Mouse (Mus musculus): Measurements from ENCODE around the gene Hpse2. TPM values are rescaled to one million over a fixed set of nuclear protein-coding genes. Genes with fewer than 3 reads are reported as not detected.

The Hpse2 gene
- polyA plus RNA-seq, 1 experiment from 2014 or later, result 0.24 TPM

GRCm38 (mm10) chr19:42837591-42837990 lies 550.6 kb downstream of the Hpse2 start:
- Histone ChIP-seq H3K9me3 (replicated peaks; ENCODE audit: control insufficient read depth, low read length, poor library complexity, severe bottlenecking) (no peaks in the 10 kb centered on the region), H3K4me3 (ENCODE audit: low read depth, low read length) (no peak overlapping the region), H3K4me1 (ENCODE audit: control insufficient read depth, insufficient read depth, low read length) (no peaks in the 10 kb centered on the region), H3K4me2 (ENCODE audit: low read length) (no peak overlapping the region), H3K27ac (ENCODE audit: low read length) (no peak overlapping the region), H3K9ac (ENCODE audit: low read depth, low read length) (no peak overlapping the region), H3K27me3 (ENCODE audit: control insufficient read depth, insufficient read depth, low read depth, low read length) (no peaks in the 10 kb centered on the region), H3K36me3 (ENCODE audit: control insufficient read depth, insufficient read depth, low read length) (no peaks in the 10 kb centered on the region)
- no peak for ATAC-seq
- whole genome bisulfite sequencing, result 74% methylated on average over 10 of the region's 10 CpGs

- no peak overlapping the region for H3K4me2 ChIP-seq (ENCODE audit: low read length)
- WGBS, result 87% methylated on average over 7 of the region's 7 CpGs
- H3K4me1 ChIP-seq (ENCODE audit: control insufficient read depth, insufficient read depth, low read length), result no peaks in the 10 kb centered on the region
- H3K27ac ChIP-seq (ENCODE audit: low read length), result no peak overlapping the region
- no peaks in the 10 kb centered on the region for H3K9me3 ChIP-seq (replicated peaks; ENCODE audit: control insufficient read depth, low read length, poor library complexity, severe bottlenecking)
- H3K36me3 ChIP-seq (ENCODE audit: control insufficient read depth, insufficient read depth, low read length), result no peaks in the 10 kb centered on the region
- H3K9ac ChIP-seq (ENCODE audit: low read depth, low read length), result no peak overlapping the region
- ATAC-seq, result no peak
- no peak overlapping the region for H3K4me3 ChIP-seq (ENCODE audit: low read depth, low read length)
- H3K27me3 ChIP-seq (ENCODE audit: control insufficient read depth, insufficient read depth, low read depth, low read length), result no peaks in the 10 kb centered on the region
Measured at GRCm38 (mm10) chr19:42833126-42833525, 555.0 kb downstream of the Hpse2 start.

DNA sequence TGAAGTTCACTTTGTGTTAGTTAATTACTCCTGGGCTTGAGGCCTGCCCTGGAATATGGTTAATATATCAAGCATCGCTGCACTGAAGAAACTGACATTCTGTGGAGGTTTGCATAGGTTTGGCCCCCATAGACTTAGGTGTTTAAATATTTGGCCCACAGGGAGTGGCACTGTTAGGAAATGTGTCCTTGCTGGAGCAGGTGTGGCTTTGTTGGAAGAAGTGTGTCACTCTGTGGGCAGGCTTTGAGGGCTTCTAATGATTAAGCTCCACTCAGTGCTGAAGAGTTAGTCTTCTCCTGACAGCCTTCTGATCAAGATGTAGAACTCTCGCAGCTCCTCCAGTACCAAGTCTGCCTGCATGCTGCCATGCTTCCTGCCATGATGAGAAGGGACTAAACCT lies 555.9 kb downstream of the Hpse2 start:
- no peaks in the 10 kb centered on the region for H3K4me1 ChIP-seq (ENCODE audit: control insufficient read depth, insufficient read depth, low read length)
- H3K27me3 ChIP-seq (ENCODE audit: control insufficient read depth, insufficient read depth, low read depth, low read length), result no peaks in the 10 kb centered on the region
- WGBS, result 97% methylated on average over 2 of the region's 2 CpGs
- H3K36me3 ChIP-seq (ENCODE audit: control insufficient read depth, insufficient read depth, low read length), result no peaks in the 10 kb centered on the region
- no peak overlapping the region for H3K9ac ChIP-seq (ENCODE audit: low read depth, low read length)
- no peak overlapping the region for H3K4me3 ChIP-seq (ENCODE audit: low read depth, low read length)
- no peak overlapping the region for H3K27ac ChIP-seq (ENCODE audit: low read length)
- no peak for ATAC-seq
- H3K9me3 ChIP-seq (replicated peaks; ENCODE audit: control insufficient read depth, low read length, poor library complexity, severe bottlenecking), result no peaks in the 10 kb centered on the region
- no peak overlapping the region for H3K4me2 ChIP-seq (ENCODE audit: low read length)

GRCm38 (mm10) chr19:42829196-42829595 lies 559.0 kb downstream of the Hpse2 start:
- H3K4me1 ChIP-seq (ENCODE audit: control insufficient read depth, insufficient read depth, low read length), result no peaks in the 10 kb centered on the region
- 67% methylated on average over 4 of the region's 4 CpGs for WGBS
- H3K36me3 ChIP-seq (ENCODE audit: control insufficient read depth, insufficient read depth, low read length), result no peaks in the 10 kb centered on the region
- ATAC-seq, result no peak
- H3K4me3 ChIP-seq (ENCODE audit: low read depth, low read length), result no peak overlapping the region
- no peak overlapping the region for H3K4me2 ChIP-seq (ENCODE audit: low read length)
- no peak overlapping the region for H3K9ac ChIP-seq (ENCODE audit: low read depth, low read length)
- H3K9me3 ChIP-seq (replicated peaks; ENCODE audit: control insufficient read depth, low read length, poor library complexity, severe bottlenecking), result no peaks in the 10 kb centered on the region
- H3K27me3 ChIP-seq (ENCODE audit: control insufficient read depth, insufficient read depth, low read depth, low read length), result no peaks in the 10 kb centered on the region
- H3K27ac ChIP-seq (ENCODE audit: low read length), result no peak overlapping the region

DNA sequence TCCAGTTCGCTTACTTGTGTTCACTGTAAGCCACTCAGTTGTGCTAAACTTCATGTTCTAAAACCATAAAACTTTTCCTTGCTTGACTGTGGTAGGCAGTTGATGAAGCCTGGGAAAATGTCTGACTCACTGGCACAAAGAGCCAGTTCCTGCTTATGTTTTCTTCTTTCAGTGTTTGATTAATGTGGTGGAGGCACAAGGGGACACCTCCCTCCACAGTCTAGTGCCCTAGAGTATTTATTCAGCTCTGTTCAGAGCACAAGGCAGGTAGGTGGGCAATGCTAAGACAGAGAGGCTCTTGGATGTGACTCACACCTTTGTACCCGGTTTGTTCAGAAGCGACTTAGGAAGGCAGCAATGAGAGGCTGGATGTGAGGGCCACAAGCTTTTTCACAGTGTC lies 560.3 kb downstream of the Hpse2 start:
- H3K4me1 ChIP-seq (ENCODE audit: control insufficient read depth, insufficient read depth, low read length), result no peaks in the 10 kb centered on the region
- no peak overlapping the region for H3K9ac ChIP-seq (ENCODE audit: low read depth, low read length)
- H3K27ac ChIP-seq (ENCODE audit: low read length), result no peak overlapping the region
- no peak overlapping the region for H3K4me2 ChIP-seq (ENCODE audit: low read length)
- H3K4me3 ChIP-seq (ENCODE audit: low read depth, low read length), result no peak overlapping the region
- 94% methylated on average over 3 of the region's 3 CpGs for WGBS
- no peaks in the 10 kb centered on the region for H3K9me3 ChIP-seq (replicated peaks; ENCODE audit: control insufficient read depth, low read length, poor library complexity, severe bottlenecking)
- no peaks in the 10 kb centered on the region for H3K36me3 ChIP-seq (ENCODE audit: control insufficient read depth, insufficient read depth, low read length)
- ATAC-seq, result no peak
- no peaks in the 10 kb centered on the region for H3K27me3 ChIP-seq (ENCODE audit: control insufficient read depth, insufficient read depth, low read depth, low read length)

- WGBS, result 92% methylated on average over 5 of the region's 5 CpGs
- ATAC-seq, result no peak
Measured at GRCm38 (mm10) chr19:42820109-42820508, 568.0 kb downstream of the Hpse2 start.

GRCm38 (mm10) chr19:42817761-42818160 lies 570.4 kb downstream of the Hpse2 start:
- Histone ChIP-seq H3K27ac (ENCODE audit: low read length) (no peak overlapping the region), H3K9me3 (replicated peaks; ENCODE audit: control insufficient read depth, low read length, poor library complexity, severe bottlenecking) (no peaks in the 10 kb centered on the region), H3K4me3 (ENCODE audit: low read depth, low read length) (no peak overlapping the region), H3K36me3 (ENCODE audit: control insufficient read depth, insufficient read depth, low read length) (no peaks in the 10 kb centered on the region), H3K27me3 (ENCODE audit: control insufficient read depth, insufficient read depth, low read depth, low read length) (no peaks in the 10 kb centered on the region), H3K4me1 (ENCODE audit: control insufficient read depth, insufficient read depth, low read length) (no peaks in the 10 kb centered on the region), H3K4me2 (ENCODE audit: low read length) (no peak overlapping the region), H3K9ac (ENCODE audit: low read depth, low read length) (no peak overlapping the region)
- WGBS, result 61% methylated on average over 2 of the region's 2 CpGs
- no peak for ATAC-seq

More at GRCm38 (mm10) chr19:42820109-42820508, 568.0 kb downstream of the Hpse2 start:
- H3K4me3 ChIP-seq (ENCODE audit: low read depth, low read length), result no peak overlapping the region
- no peak overlapping the region for H3K4me2 ChIP-seq (ENCODE audit: low read length)
- no peak overlapping the region for H3K9ac ChIP-seq (ENCODE audit: low read depth, low read length)
- H3K27ac ChIP-seq (ENCODE audit: low read length), result no peak overlapping the region
- H3K9me3 ChIP-seq (replicated peaks; ENCODE audit: control insufficient read depth, low read length, poor library complexity, severe bottlenecking), result no peaks in the 10 kb centered on the region
- H3K4me1 ChIP-seq (ENCODE audit: control insufficient read depth, insufficient read depth, low read length), result no peaks in the 10 kb centered on the region
- H3K36me3 ChIP-seq (ENCODE audit: control insufficient read depth, insufficient read depth, low read length), result no peaks in the 10 kb centered on the region
- H3K27me3 ChIP-seq (ENCODE audit: control insufficient read depth, insufficient read depth, low read depth, low read length), result no peaks in the 10 kb centered on the region

GRCm38 (mm10) chr19:42816261-42816660 lies 571.9 kb downstream of the Hpse2 start:
- Histone ChIP-seq H3K4me1 (ENCODE audit: control insufficient read depth, insufficient read depth, low read length) (no peaks in the 10 kb centered on the region), H3K9ac (ENCODE audit: low read depth, low read length) (no peak overlapping the region), H3K4me3 (ENCODE audit: low read depth, low read length) (no peak overlapping the region), H3K36me3 (ENCODE audit: control insufficient read depth, insufficient read depth, low read length) (no peaks in the 10 kb centered on the region), H3K27me3 (ENCODE audit: control insufficient read depth, insufficient read depth, low read depth, low read length) (no peaks in the 10 kb centered on the region), H3K9me3 (replicated peaks; ENCODE audit: control insufficient read depth, low read length, poor library complexity, severe bottlenecking) (no peaks in the 10 kb centered on the region), H3K27ac (ENCODE audit: low read length) (no peak overlapping the region), H3K4me2 (ENCODE audit: low read length) (no peak overlapping the region)
- ATAC-seq, result no peak
- 88% methylated on average over 2 of the region's 2 CpGs for WGBS

DNA sequence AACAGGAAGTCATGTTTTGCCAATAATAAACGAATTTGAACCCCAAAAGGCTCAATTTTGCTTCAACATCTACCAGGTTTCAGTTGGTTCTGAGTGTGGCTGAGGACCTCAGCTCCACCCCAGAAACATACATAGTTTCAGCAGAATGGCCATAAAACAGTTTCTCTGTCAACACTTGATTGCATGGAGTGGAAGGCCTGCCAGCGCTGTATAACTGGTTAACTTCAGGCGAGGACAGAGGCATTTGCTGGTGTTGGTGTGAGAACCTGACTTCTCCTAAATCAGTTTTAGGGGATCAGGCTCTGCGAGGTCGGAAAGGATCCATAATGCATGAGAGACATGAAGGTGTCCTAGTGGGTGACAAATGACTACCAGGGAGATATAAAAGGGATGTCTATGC lies 578.0 kb downstream of the Hpse2 start:
- H3K4me1 ChIP-seq (ENCODE audit: control insufficient read depth, insufficient read depth, low read length), result no peaks in the 10 kb centered on the region
- no peak overlapping the region for H3K4me3 ChIP-seq (ENCODE audit: low read depth, low read length)
- no peak for ATAC-seq
- no peaks in the 10 kb centered on the region for H3K27me3 ChIP-seq (ENCODE audit: control insufficient read depth, insufficient read depth, low read depth, low read length)
- H3K9ac ChIP-seq (ENCODE audit: low read depth, low read length), result no peak overlapping the region
- WGBS, result 79% methylated on average over 5 of the region's 5 CpGs
- no peak overlapping the region for H3K4me2 ChIP-seq (ENCODE audit: low read length)
- H3K27ac ChIP-seq (ENCODE audit: low read length), result no peak overlapping the region
- no peaks in the 10 kb centered on the region for H3K9me3 ChIP-seq (replicated peaks; ENCODE audit: control insufficient read depth, low read length, poor library complexity, severe bottlenecking)
- no peaks in the 10 kb centered on the region for H3K36me3 ChIP-seq (ENCODE audit: control insufficient read depth, insufficient read depth, low read length)

GRCm38 (mm10) chr19:42809491-42809890 lies 578.7 kb downstream of the Hpse2 start:
- H3K4me3 ChIP-seq (ENCODE audit: low read depth, low read length), result no peak overlapping the region
- no peak for ATAC-seq
- H3K27me3 ChIP-seq (ENCODE audit: control insufficient read depth, insufficient read depth, low read depth, low read length), result no peaks in the 10 kb centered on the region
- no peaks in the 10 kb centered on the region for H3K36me3 ChIP-seq (ENCODE audit: control insufficient read depth, insufficient read depth, low read length)
- no peaks in the 10 kb centered on the region for H3K9me3 ChIP-seq (replicated peaks; ENCODE audit: control insufficient read depth, low read length, poor library complexity, severe bottlenecking)
- WGBS, result 87% methylated on average over 10 of the region's 10 CpGs
- H3K9ac ChIP-seq (ENCODE audit: low read depth, low read length), result no peak overlapping the region
- H3K4me2 ChIP-seq (ENCODE audit: low read length), result no peak overlapping the region
- H3K4me1 ChIP-seq (ENCODE audit: control insufficient read depth, insufficient read depth, low read length), result no peaks in the 10 kb centered on the region
- no peak overlapping the region for H3K27ac ChIP-seq (ENCODE audit: low read length)
